Mouse (Mus musculus): ENCODE results near the gene 4930556J24Rik. TPM values are rescaled to one million over a fixed set of nuclear protein-coding genes. Genes with fewer than 3 reads are reported as not detected.

The 4930556J24Rik gene
- total and polyA plus RNA-seq, 2 experiments from 2014 or later: 0.16 to 0.26 TPM

DNA sequence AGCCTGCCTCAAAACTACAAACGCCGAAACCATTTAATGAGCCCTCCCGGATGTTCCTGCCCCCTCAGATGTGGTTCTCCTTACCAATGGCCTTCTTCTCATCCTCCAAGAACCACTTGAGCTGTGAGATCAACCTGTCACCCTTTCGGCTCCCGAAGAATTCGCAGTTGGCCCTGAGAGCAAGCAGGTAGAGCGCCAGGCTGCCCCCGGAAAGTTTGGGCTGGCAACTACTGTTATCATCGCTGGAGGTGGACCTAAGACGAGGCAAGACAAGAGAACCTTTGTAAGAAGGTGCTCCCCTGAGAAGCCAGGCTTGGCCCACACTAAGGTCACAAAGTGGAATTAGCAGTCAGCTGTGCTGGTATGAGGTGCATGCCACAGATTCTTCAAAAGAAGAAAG lies 50.7 kb downstream of the 4930556J24Rik start:
- WGBS: 92% methylated on average over 10 of the region's 10 CpGs

DNA sequence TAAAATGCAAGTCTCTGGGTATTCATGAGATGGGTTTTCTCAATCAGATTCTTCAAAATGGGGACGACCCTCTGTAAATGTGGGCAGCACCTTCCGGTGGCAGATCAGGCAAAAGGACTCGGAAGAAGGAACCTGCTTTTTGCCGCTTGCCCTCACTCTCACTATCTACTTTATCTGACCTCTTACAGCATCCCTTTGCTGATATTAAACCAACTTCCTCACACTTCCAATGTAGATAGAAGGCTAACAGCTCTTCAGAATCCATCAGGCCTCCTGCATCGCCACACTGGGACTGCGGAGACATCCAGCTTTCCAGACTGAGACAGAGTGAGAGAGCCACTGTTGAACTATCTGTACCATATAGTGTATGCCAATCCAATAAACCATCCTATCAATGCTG lies 53.8 kb downstream of the 4930556J24Rik start:
- WGBS: 95% methylated on average over 6 of the region's 6 CpGs
- Histone ChIP-seq H3K27ac (ENCODE audit: low read depth, low read length) (no peak overlapping the region), H3K9me3 (ENCODE audit: low read length) (no peaks in the 10 kb centered on the region), H3K4me3 (ENCODE audit: low read depth, low read length) (no peak overlapping the region), H3K9ac (replicated peaks; ENCODE audit: low read length, poor library complexity, severe bottlenecking) (no peak overlapping the region), H3K4me1 (ENCODE audit: insufficient read depth, low read length) (no peaks in the 10 kb centered on the region), H3K36me3 (ENCODE audit: insufficient read depth, low read length) (0 out of 2 replicates have a peak, but pooled peaks cover 2% of the 10 kb centered on the region), H3K27me3 (ENCODE audit: insufficient read depth, low read length) (no peaks in the 10 kb centered on the region), H3K4me2 (ENCODE audit: low read depth, low read length, poor library complexity, severe bottlenecking) (no peak overlapping the region)
- no peak for TF ChIP-seq CTCF (IDR thresholded peaks at IDR 0.05)
- no peak for ATAC-seq (ENCODE audit: low FRiP score)
- no peak for DNase-seq (ENCODE audit: low spot score)

More for the DNA sequence above, 50.7 kb downstream of the 4930556J24Rik start:
- H3K27me3 ChIP-seq (ENCODE audit: insufficient read depth, low read length): no peaks in the 10 kb centered on the region
- H3K9me3 ChIP-seq (ENCODE audit: low read length): no peaks in the 10 kb centered on the region
- no peak for ATAC-seq (ENCODE audit: low FRiP score)
- no peak overlapping the region for H3K4me2 ChIP-seq (ENCODE audit: low read depth, low read length, poor library complexity, severe bottlenecking)
- TF ChIP-seq CTCF (IDR thresholded peaks at IDR 0.05): no peak
- H3K4me3 ChIP-seq (ENCODE audit: low read depth, low read length): no peak overlapping the region
- DNase-seq (ENCODE audit: low spot score): no peak
- no peaks in the 10 kb centered on the region for H3K4me1 ChIP-seq (ENCODE audit: insufficient read depth, low read length)
- no peak overlapping the region for H3K9ac ChIP-seq (replicated peaks; ENCODE audit: low read length, poor library complexity, severe bottlenecking)
- H3K36me3 ChIP-seq (ENCODE audit: insufficient read depth, low read length): 0 out of 2 replicates have a peak, but pooled peaks cover 2% of the 10 kb centered on the region
- no peak overlapping the region for H3K27ac ChIP-seq (ENCODE audit: low read depth, low read length)

DNA sequence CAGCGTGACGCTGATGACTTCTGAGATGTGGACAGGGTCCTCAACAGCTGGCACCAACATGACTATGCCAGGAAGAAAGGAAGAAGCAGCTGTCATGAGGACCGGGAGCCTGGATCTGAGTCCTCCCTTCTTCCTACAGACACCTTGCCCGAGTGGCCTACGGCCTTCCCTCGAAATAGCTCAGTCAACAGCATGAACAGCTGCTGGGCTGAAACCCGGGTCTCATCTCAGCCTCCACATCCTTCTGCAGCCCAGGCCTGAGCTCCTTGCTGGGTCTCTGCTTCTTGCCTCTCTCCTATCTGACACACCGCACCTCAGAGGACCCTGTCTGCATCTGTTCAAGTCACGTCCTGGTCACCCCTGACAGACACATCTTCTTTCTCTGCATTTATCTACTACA lies 54.5 kb downstream of the 4930556J24Rik start:
- ATAC-seq (ENCODE audit: low FRiP score) (no peak), DNase-seq (ENCODE audit: low spot score) (no peak)
- Histone ChIP-seq H3K4me2 (ENCODE audit: low read depth, low read length, poor library complexity, severe bottlenecking) (no peak overlapping the region), H3K9me3 (ENCODE audit: low read length) (no peaks in the 10 kb centered on the region), H3K36me3 (ENCODE audit: insufficient read depth, low read length) (0 out of 2 replicates have a peak, but pooled peaks cover 2% of the 10 kb centered on the region), H3K4me1 (ENCODE audit: insufficient read depth, low read length) (no peaks in the 10 kb centered on the region), H3K4me3 (ENCODE audit: low read depth, low read length) (no peak overlapping the region), H3K9ac (replicated peaks; ENCODE audit: low read length, poor library complexity, severe bottlenecking) (no peak overlapping the region), H3K27ac (ENCODE audit: low read depth, low read length) (no peak overlapping the region), H3K27me3 (ENCODE audit: insufficient read depth, low read length) (no peaks in the 10 kb centered on the region)
- WGBS: 94% methylated on average over 9 of the region's 9 CpGs
- no peak for TF ChIP-seq CTCF (IDR thresholded peaks at IDR 0.05)

DNA sequence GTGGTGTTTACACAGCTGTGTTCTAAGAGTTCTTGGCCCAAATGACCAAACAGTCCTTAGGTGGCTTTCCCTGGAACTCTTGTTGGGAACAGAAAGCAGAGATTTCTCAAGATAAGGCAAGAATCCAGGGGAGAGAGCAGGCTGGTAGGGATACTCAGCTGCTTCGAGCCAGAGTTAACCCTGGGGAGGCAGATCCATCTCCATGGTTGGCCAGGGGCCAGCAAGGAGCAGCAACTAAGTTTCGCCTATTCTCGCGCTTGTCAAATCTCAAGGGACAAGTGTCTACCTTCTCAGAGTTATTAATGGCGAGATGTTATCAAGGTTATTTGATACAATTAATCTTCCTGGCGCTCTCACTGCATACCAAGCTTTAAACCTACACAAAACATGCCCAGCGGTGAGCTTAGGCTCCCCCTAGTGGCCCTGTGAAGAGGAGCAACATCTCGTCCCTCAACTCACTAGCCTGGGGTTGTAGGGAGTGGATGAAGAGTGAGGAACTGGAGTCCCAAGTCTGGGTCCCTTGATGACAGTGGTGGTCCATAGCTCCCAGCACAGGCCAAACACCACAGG lies 55.2 kb downstream of the 4930556J24Rik start:
- Histone ChIP-seq H3K4me3 (ENCODE audit: low read depth, low read length) (no peak overlapping the region), H3K4me1 (ENCODE audit: insufficient read depth, low read length) (no peaks in the 10 kb centered on the region), H3K27ac (ENCODE audit: low read depth, low read length) (no peak overlapping the region), H3K9me3 (ENCODE audit: low read length) (no peaks in the 10 kb centered on the region), H3K36me3 (ENCODE audit: insufficient read depth, low read length) (0 out of 2 replicates have a peak, but pooled peaks cover 2% of the 10 kb centered on the region), H3K9ac (replicated peaks; ENCODE audit: low read length, poor library complexity, severe bottlenecking) (no peak overlapping the region), H3K27me3 (ENCODE audit: insufficient read depth, low read length) (no peaks in the 10 kb centered on the region), H3K4me2 (ENCODE audit: low read depth, low read length, poor library complexity, severe bottlenecking) (no peak overlapping the region)
- ATAC-seq (ENCODE audit: low FRiP score): no peak
- DNase-seq (ENCODE audit: low spot score): peak; percentile 66
- TF ChIP-seq CTCF (IDR thresholded peaks at IDR 0.05): peak; percentile 84
- WGBS: 30% methylated on average over 8 of the region's 8 CpGs

DNA sequence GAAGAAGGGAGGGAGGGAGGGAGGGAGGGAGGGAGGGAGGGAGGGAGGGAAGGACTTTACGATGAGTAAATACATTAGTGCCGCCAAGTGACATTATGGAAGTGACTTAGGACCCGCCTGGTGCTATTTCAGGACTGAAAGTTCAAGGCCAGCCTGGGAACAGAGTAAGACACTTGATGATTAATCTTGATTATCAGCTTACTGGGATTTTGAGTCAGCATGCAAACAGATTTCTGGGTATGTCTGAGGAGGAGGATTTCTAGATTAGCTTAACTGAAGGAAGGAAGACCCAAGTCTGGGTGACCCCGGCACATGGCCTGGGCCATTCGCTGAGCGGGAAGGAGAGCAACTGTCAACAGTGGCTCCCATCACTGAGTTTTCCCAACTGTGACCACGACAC lies 56.1 kb downstream of the 4930556J24Rik start:
- DNase-seq (ENCODE audit: low spot score) (no peak), ATAC-seq (ENCODE audit: low FRiP score) (no peak)
- H3K4me1 ChIP-seq (ENCODE audit: insufficient read depth, low read length): no peaks in the 10 kb centered on the region
- TF ChIP-seq CTCF (IDR thresholded peaks at IDR 0.05): no peak
- H3K9me3 ChIP-seq (ENCODE audit: low read length): no peaks in the 10 kb centered on the region
- no peaks in the 10 kb centered on the region for H3K27me3 ChIP-seq (ENCODE audit: insufficient read depth, low read length)
- H3K4me3 ChIP-seq (ENCODE audit: low read depth, low read length): no peak overlapping the region
- 91% methylated on average over 7 of the region's 7 CpGs for WGBS
- no peak overlapping the region for H3K4me2 ChIP-seq (ENCODE audit: low read depth, low read length, poor library complexity, severe bottlenecking)
- no peak overlapping the region for H3K27ac ChIP-seq (ENCODE audit: low read depth, low read length)
- 0 out of 2 replicates have a peak, but pooled peaks cover 2% of the 10 kb centered on the region for H3K36me3 ChIP-seq (ENCODE audit: insufficient read depth, low read length)
- no peak overlapping the region for H3K9ac ChIP-seq (replicated peaks; ENCODE audit: low read length, poor library complexity, severe bottlenecking)

DNA sequence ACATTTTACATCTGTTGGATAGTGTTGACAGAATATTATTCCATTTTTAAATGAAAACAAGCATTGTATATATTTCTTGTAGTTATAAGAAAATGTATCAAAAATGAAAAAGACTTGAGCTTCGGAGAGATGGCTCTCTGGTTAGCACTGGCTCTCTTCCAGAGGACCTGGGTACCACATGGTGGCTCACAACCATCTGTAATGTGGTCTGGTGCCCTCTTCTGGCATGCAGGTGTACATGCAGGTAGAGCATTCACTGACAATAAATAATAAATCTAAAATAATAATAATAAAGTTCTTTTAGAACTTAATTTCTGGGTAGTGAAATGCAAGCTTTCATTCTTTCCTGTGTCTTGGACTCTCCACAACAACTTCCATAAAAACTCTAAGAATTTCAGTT lies 57.8 kb downstream of the 4930556J24Rik start:
- Histone ChIP-seq H3K4me3 (ENCODE audit: low read depth, low read length) (no peak overlapping the region), H3K27ac (ENCODE audit: low read depth, low read length) (no peak overlapping the region), H3K9me3 (ENCODE audit: low read length) (no peaks in the 10 kb centered on the region), H3K4me2 (ENCODE audit: low read depth, low read length, poor library complexity, severe bottlenecking) (no peak overlapping the region), H3K36me3 (ENCODE audit: insufficient read depth, low read length) (0 out of 2 replicates have a peak, but pooled peaks cover 2% of the 10 kb centered on the region), H3K4me1 (ENCODE audit: insufficient read depth, low read length) (no peaks in the 10 kb centered on the region), H3K9ac (replicated peaks; ENCODE audit: low read length, poor library complexity, severe bottlenecking) (no peak overlapping the region), H3K27me3 (ENCODE audit: insufficient read depth, low read length) (no peaks in the 10 kb centered on the region)
- TF ChIP-seq CTCF (IDR thresholded peaks at IDR 0.05): peak; percentile 66
- DNase-seq (ENCODE audit: low spot score) (peak; percentile 58), ATAC-seq (ENCODE audit: low FRiP score) (no peak)
- 56% methylated on average over 1 of the region's 1 CpGs for WGBS

Measured in midbrain, postnatal 0 days (tissue).